ENCODE assay signal across 24 mouse cellular contexts in genomic region chr15:13094881-13095256, GRCm38 (mm10).
DNase-seq lines count a peak whose midpoint lies in the region; ATAC-seq and TF ChIP-seq lines count a peak whose summit lies in the region.
"Had no signal": no experiment of that assay in that cellular context is flagged by ENCODE, and none has a peak within 500 bp of the region (broad histone marks: within the 10 kb centered on the region; RNA-seq: fewer than 3 reads in every experiment).

No protein-coding gene starts in this region.

- no peak overlapping the region for H3K4me2 ChIP-seq in heart, embryonic 11.5 days
- H3K4me2 ChIP-seq in CH12.LX (ENCODE audit: insufficient read depth, low read depth, poor library complexity, severe bottlenecking), result peak overlapping the region; percentile 25; the same call in 1 of the 2 replicates
- H3K4me2 ChIP-seq: embryonic facial prominence, embryonic 13.5 days; hindbrain, embryonic 13.5 days; intestine, embryonic 15.5 days had no signal

- dilution Hi-C loops in CH12.LX (cut with MboI; ENCODE audit: extremely low pct_ligation_motif_present, extremely low pct_unique_long_range_greater_than_20kb, low sequenced_read_pairs), result no loop called here

- peak; percentile 49 for DNase-seq in heart, adult 11 months
- DNase-seq in CH12.LX (ENCODE audit: extremely low read depth), result peak; percentile 96
- peak; percentile 90 for DNase-seq in R1 (ENCODE audit: low read depth, low spot score)
- no peak for DNase-seq in left cerebral cortex, postnatal 14 days (ENCODE audit: low spot score in 2 of 2)
- DNase-seq: adrenal gland, adult 2 months; adrenal gland, postnatal 14 days; cerebellum, adult 11-12 months; cerebellum, adult 8-10 months; cerebellum, postnatal 36 days; embryo, embryonic 11 days; forebrain, postnatal 0 days; gastrocnemius, adult 2 months; gastrocnemius, postnatal 14 days; heart, adult 18-20 months; heart, postnatal 36 days; kidney, adult 11 months had no signal

- H3K27me3 ChIP-seq in heart, embryonic 11.5 days (ENCODE audit: control insufficient read depth, insufficient read depth, low read length), result no peaks in the 10 kb centered on the region
- H3K27me3 ChIP-seq in CH12.LX (replicated peaks), result no peaks in the 10 kb centered on the region
- H3K27me3 ChIP-seq: embryonic facial prominence, embryonic 13.5 days; hindbrain, embryonic 13.5 days; intestine, embryonic 15.5 days had no signal

- TF ChIP-seq EP300 in CH12.LX (IDR thresholded peaks at IDR 0.05; ENCODE audit: low read length), result peak; percentile 75

- no peak; the same call in 1 of the 2 replicates for TF ChIP-seq RAD21 in CH12.LX (IDR thresholded peaks at IDR 0.05; ENCODE audit: low read depth, low read length)

- no peak for ATAC-seq in heart, embryonic 11.5 days (replicated peaks; ENCODE audit: insufficient number of reproducible peaks, low FRiP score, low TSS enrichment)
- ATAC-seq in erythroid progenitor cell, adult 5-6 weeks (replicated peaks; ENCODE audit: low FRiP score, poor library complexity, severe bottlenecking), result no peak
- ATAC-seq: intestine, embryonic 15.5 days had no signal

- no peaks in the 10 kb centered on the region for H3K9me3 ChIP-seq in heart, embryonic 11.5 days (replicated peaks; ENCODE audit: control insufficient read depth, low read length)
- H3K9me3 ChIP-seq in CH12.LX (replicated peaks; ENCODE audit: low read length), result no peaks in the 10 kb centered on the region
- H3K9me3 ChIP-seq: embryonic facial prominence, embryonic 10.5 days; embryonic facial prominence, embryonic 13.5 days; hindbrain, embryonic 10.5 days; hindbrain, embryonic 13.5 days; intestine, embryonic 15.5 days had no signal

- TF ChIP-seq CTCF in CH12.LX (conservative IDR thresholded peaks at IDR 0.05 in 1 of 2, IDR thresholded peaks at IDR 0.05 in 1 of 2; ENCODE audit: low read depth in 2 of 2, low read length in 2 of 2), result no peak

- H3K27ac ChIP-seq in heart, embryonic 11.5 days (ENCODE audit: low read depth, low read length), result no peak overlapping the region
- H3K27ac ChIP-seq in CH12.LX (ENCODE audit: insufficient read depth, low read depth), result peak overlapping the region; percentile 16; the same call in 1 of the 2 replicates
- H3K27ac ChIP-seq: embryonic facial prominence, embryonic 10.5 days; embryonic facial prominence, embryonic 13.5 days; gastrocnemius, adult 2 months; hindbrain, embryonic 10.5 days; intestine, embryonic 15.5 days had no signal

- H3K4me1 ChIP-seq in heart, embryonic 11.5 days (ENCODE audit: control insufficient read depth, insufficient read depth, low read length), result no peaks in the 10 kb centered on the region; the same call in 1 of the 2 replicates
- H3K4me1 ChIP-seq in CH12.LX (ENCODE audit: control insufficient read depth in 1 of 2, insufficient read depth in 2 of 2), result peaks cover 5 to 38% of the 10 kb centered on the region in 2 experiments
- H3K4me1 ChIP-seq: embryonic facial prominence, embryonic 10.5 days; embryonic facial prominence, embryonic 13.5 days; intestine, embryonic 15.5 days had no signal

- WGBS in heart, embryonic 11.5 days (ENCODE audit: insufficient replicate concordance), result 50% methylated on average over 7 of the region's 7 CpGs

- intact Hi-C loops in left cerebral cortex, postnatal 14 days (cut with DNase I), result no loop called here

- no peak overlapping the region for H3K9ac ChIP-seq in heart, embryonic 11.5 days (ENCODE audit: low read depth, low read length)
- no peak overlapping the region for H3K9ac ChIP-seq in CH12.LX (ENCODE audit: insufficient read depth, low read depth)
- H3K9ac ChIP-seq: embryonic facial prominence, embryonic 13.5 days; forebrain, postnatal 0 days; hindbrain, embryonic 13.5 days; intestine, embryonic 15.5 days had no signal

- in situ Hi-C loops in CH12.LX (cut with MboI; ENCODE audit: low pct_ligation_motif_present, low pct_unique_long_range_greater_than_20kb, low sequenced_read_pairs), result no loop called here

- TF ChIP-seq POLR2A in CH12.LX (IDR thresholded peaks at IDR 0.05; ENCODE audit: low read depth, low read length), result no peak

- H3K79me2 ChIP-seq in CH12.LX (replicated peaks; ENCODE audit: control insufficient read depth, extremely low read depth, insufficient read depth, poor library complexity, severe bottlenecking), result no peaks in the 10 kb centered on the region

- H3K4me3 ChIP-seq in heart, embryonic 11.5 days (ENCODE audit: low read depth, low read length), result no peak overlapping the region
- no peak overlapping the region for H3K4me3 ChIP-seq in CH12.LX (replicated peaks in 1 of 3; ENCODE audit: low read depth in 2 of 3, low read length in 2 of 3, poor library complexity in 1 of 3)
- H3K4me3 ChIP-seq: embryonic facial prominence, embryonic 10.5 days; embryonic facial prominence, embryonic 13.5 days; erythroblast, embryonic 14.5 days; gastrocnemius, adult 2 months; hindbrain, embryonic 10.5 days; hindbrain, embryonic 13.5 days; intestine, embryonic 15.5 days had no signal

- no peaks in the 10 kb centered on the region for H3K36me3 ChIP-seq in heart, embryonic 11.5 days (ENCODE audit: control insufficient read depth, insufficient read depth, low read length)
- H3K36me3 ChIP-seq in CH12.LX (replicated peaks in 1 of 2; ENCODE audit: control insufficient read depth in 1 of 2, insufficient read depth in 1 of 2, low read length in 1 of 2), result no peaks in the 10 kb centered on the region
- H3K36me3 ChIP-seq: embryonic facial prominence, embryonic 13.5 days; hindbrain, embryonic 10.5 days; hindbrain, embryonic 13.5 days; intestine, embryonic 15.5 days had no signal

TF ChIP-seq in CH12.LX, 34 proteins besides CTCF, POLR2A, EP300 and RAD21:
- TF ChIP-seq MYC (IDR thresholded peaks at IDR 0.05; ENCODE audit: low read depth, low read length) (no peak; the same call in 1 of the 2 replicates), BHLHE40 (IDR thresholded peaks at IDR 0.05; ENCODE audit: low read depth, low read length) (peak; percentile 73), MAFK (IDR thresholded peaks at IDR 0.05; ENCODE audit: insufficient replicate concordance, low read length) (0 out of 2 replicates have a peak, but pooled peaks have one; percentile 44), MEF2A (IDR thresholded peaks at IDR 0.05; ENCODE audit: borderline replicate concordance, low read depth, low read length) (peak; percentile 100), UBTF (IDR thresholded peaks at IDR 0.05; ENCODE audit: low read depth, low read length) (no peak), TBP (conservative IDR thresholded peaks at IDR 0.05; ENCODE audit: low read depth, low read length) (0 out of 2 replicates have a peak, but pooled peaks have one; percentile 40), MAX (IDR thresholded peaks at IDR 0.05; ENCODE audit: low read length) (peak; percentile 66; the same call in 1 of the 2 replicates), KAT2A (IDR thresholded peaks at IDR 0.05; ENCODE audit: insufficient replicate concordance, low read length) (no peak), IRF4 (IDR thresholded peaks at IDR 0.05; ENCODE audit: low read depth, low read length) (peak; percentile 96), USF1 (IDR thresholded peaks at IDR 0.05; ENCODE audit: low read depth, low read length) (no peak), JUND (conservative IDR thresholded peaks at IDR 0.05; ENCODE audit: low read depth, low read length) (peak; percentile 94), ETS1 (conservative IDR thresholded peaks at IDR 0.05; ENCODE audit: low read depth, low read length) (peak; percentile 77), RCOR1 (conservative IDR thresholded peaks at IDR 0.05; ENCODE audit: low read depth, low read length) (no peak; the same call in 1 of the 2 replicates), CHD2 (IDR thresholded peaks at IDR 0.05; ENCODE audit: low read length) (0 out of 2 replicates have a peak, but pooled peaks have one; percentile 62), MXI1 (IDR thresholded peaks at IDR 0.05; ENCODE audit: low read depth, low read length) (0 out of 2 replicates have a peak, but pooled peaks have one; percentile 18), NELFE (IDR thresholded peaks at IDR 0.05; ENCODE audit: low read depth, low read length) (no peak), TCF12 (IDR thresholded peaks at IDR 0.05; ENCODE audit: low read depth, low read length) (peak; percentile 61), GABPA (IDR thresholded peaks at IDR 0.05; ENCODE audit: insufficient replicate concordance, low read depth, low read length) (no peak), JUN (IDR thresholded peaks at IDR 0.05; ENCODE audit: insufficient read depth, low read depth, low read length) (peak; percentile 91), SIN3A (IDR thresholded peaks at IDR 0.05; ENCODE audit: low read length) (peak; percentile 56)

Comparison
In these comparisons a context has a peak if more than half of its experiments do, and no peak if none do; other contexts are left out.
1. DNase-seq: peak in heart, adult 11 months (single experiment), CH12.LX (single experiment) and R1 (single experiment); none in left cerebral cortex, postnatal 14 days (0 of 2).